Mouse (Mus musculus): ENCODE measurements at regions not wholly inside any gene's neighbourhood (a gene's known extent, or its start where the extent isn't known, plus 50 kb on each side); places are given as distances from the start of the nearest gene placed in this dataset.

DNA sequence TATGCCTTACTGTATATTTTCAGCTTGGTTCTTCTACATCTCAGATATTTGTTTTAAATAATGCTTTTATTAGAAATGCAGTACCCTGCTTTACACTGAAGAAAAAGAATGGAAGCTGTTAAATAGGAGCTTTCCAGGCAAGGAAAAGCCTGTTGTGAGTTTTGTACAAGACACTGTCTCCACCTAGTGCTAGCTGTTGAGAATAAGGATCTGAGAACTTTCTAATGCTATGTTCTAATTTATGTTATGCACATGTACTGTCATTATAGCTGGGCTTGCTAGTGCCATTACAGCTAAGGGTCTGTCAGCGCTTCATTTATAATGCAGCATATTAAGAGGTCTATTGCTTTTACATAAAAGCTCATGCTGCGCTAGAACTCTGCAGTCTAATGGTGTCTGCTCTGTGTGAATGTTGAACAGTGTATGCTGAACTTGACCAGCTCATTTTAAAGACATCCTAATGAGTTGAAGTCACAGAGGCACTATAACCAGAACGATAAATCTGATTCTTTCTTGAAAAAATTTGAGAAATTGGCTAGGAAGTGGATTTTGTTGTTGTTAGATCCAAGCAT is 315.4 kb upstream of the Dnajc24 start:
- Histone ChIP-seq H3K4me2 (no peak overlapping the region), H3K9ac (no peak overlapping the region), H3K36me3 (no peaks in the 10 kb centered on the region), H3K4me1 (replicated peaks) (no peaks in the 10 kb centered on the region), H3K27me3 (no peaks in the 10 kb centered on the region), H3K27ac (replicated peaks) (no peak overlapping the region), H3K4me3 (no peak overlapping the region), H3K9me3 (no peaks in the 10 kb centered on the region)
- no peak for ATAC-seq (ENCODE audit: low read depth)
- 75% methylated on average over 3 of the region's 3 CpGs for WGBS

DNA sequence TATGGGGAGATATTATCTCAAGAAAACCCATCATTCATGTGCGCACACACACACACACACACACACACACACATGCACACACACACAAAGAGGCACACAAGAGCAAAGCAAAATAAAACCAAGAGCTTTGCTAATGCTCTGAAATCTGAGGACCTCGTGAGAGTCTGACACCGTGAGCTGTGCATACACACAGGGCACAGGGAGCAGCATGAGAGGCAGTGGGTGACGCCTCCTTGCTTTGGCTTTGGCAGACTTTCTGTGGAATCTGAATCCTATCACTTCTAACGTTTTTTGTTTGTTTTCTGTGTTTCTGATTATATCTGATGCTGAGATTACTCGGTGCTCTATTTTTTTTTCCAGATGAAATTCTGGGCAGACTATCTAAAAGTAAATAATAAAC is 343.4 kb upstream of the Dnajc24 start:
- no peak overlapping the region for H3K27ac ChIP-seq (replicated peaks)
- ATAC-seq (ENCODE audit: low read depth): no peak
- 83% methylated on average over 6 of the region's 6 CpGs for WGBS

GRCm38 (mm10) chr2:106347249-106347648 is 343.9 kb upstream of the Dnajc24 start:
- H3K27me3 ChIP-seq: no peaks in the 10 kb centered on the region
- H3K9ac ChIP-seq: no peak overlapping the region
- H3K9me3 ChIP-seq: no peaks in the 10 kb centered on the region
- H3K36me3 ChIP-seq: no peaks in the 10 kb centered on the region
- H3K4me1 ChIP-seq (replicated peaks): no peaks in the 10 kb centered on the region
- H3K4me2 ChIP-seq: no peak overlapping the region
- no peak for ATAC-seq (ENCODE audit: low read depth)
- WGBS: 83% methylated on average over 7 of the region's 7 CpGs
- no peak overlapping the region for H3K27ac ChIP-seq (replicated peaks)
- H3K4me3 ChIP-seq: no peak overlapping the region

More for the DNA sequence above, 343.4 kb upstream of the Dnajc24 start:
- H3K4me3 ChIP-seq: no peak overlapping the region
- no peak overlapping the region for H3K9ac ChIP-seq
- no peaks in the 10 kb centered on the region for H3K27me3 ChIP-seq
- H3K4me1 ChIP-seq (replicated peaks): no peaks in the 10 kb centered on the region
- no peaks in the 10 kb centered on the region for H3K9me3 ChIP-seq
- H3K4me2 ChIP-seq: no peak overlapping the region
- no peaks in the 10 kb centered on the region for H3K36me3 ChIP-seq

DNA sequence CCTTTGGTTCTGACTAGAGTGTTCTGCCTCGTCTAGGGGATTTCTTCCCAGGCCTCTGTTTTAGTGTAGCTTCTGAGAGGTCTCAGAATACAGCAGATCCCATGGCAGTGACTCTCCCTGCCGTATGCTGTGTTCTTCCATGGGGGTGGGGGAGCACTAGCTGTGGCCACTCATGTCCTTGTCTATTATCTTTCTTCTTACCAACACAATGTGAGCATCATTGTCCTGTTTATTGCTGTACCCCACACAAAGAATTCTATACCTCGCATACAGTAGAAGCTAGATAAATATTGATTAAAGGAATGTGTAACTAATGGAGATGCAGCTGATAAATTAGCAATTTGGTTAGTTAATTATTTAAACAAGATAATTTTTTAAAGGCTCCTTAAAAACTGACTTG is 337.5 kb upstream of the Mpped2 start:
- ATAC-seq (ENCODE audit: low read depth): peak; percentile 24; the same call in 1 of the 2 replicates
- no peak overlapping the region for H3K9ac ChIP-seq
- 76% methylated on average over 3 of the region's 3 CpGs for WGBS

GRCm38 (mm10) chr2:106355984-106356547 is 337.0 kb upstream of the Mpped2 start:
- ATAC-seq (ENCODE audit: low read depth): peak; percentile 97
- 42% methylated on average over 5 of the region's 5 CpGs for WGBS
- H3K4me1 ChIP-seq (replicated peaks): peaks cover 5% of the 10 kb centered on the region
- H3K27ac ChIP-seq (replicated peaks): no peak overlapping the region
- H3K36me3 ChIP-seq: no peaks in the 10 kb centered on the region
- no peak overlapping the region for H3K4me2 ChIP-seq
- H3K9ac ChIP-seq: no peak overlapping the region
- H3K4me3 ChIP-seq: no peak overlapping the region
- no peaks in the 10 kb centered on the region for H3K9me3 ChIP-seq
- no peaks in the 10 kb centered on the region for H3K27me3 ChIP-seq

More for the DNA sequence above, 337.5 kb upstream of the Mpped2 start:
- H3K27ac ChIP-seq (replicated peaks): no peak overlapping the region
- no peaks in the 10 kb centered on the region for H3K9me3 ChIP-seq
- H3K27me3 ChIP-seq: no peaks in the 10 kb centered on the region
- H3K4me2 ChIP-seq: no peak overlapping the region
- H3K4me3 ChIP-seq: no peak overlapping the region
- H3K36me3 ChIP-seq: no peaks in the 10 kb centered on the region
- peaks cover 5% of the 10 kb centered on the region for H3K4me1 ChIP-seq (replicated peaks)

DNA sequence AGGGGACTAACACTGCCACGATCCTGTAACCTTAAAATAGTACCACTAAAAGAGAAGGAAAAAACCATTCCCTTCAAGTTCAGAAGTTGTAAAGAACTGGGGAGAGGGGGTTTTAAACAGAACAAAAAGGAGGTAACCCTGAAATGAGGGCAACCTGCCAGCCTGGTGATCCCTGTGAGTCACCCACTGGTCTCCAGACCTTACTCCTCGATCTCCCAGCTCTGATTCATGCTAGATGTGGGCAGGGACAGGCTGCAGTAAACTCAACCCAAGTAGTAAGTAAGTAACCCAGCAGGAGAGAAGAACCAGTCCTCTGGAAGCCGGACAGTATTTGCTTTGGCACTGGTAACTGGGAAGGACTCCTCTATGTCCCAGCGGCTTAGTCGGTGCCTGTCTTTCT is 324.4 kb upstream of the Mpped2 start:
- WGBS: 84% methylated on average over 5 of the region's 5 CpGs
- H3K9me3 ChIP-seq: no peaks in the 10 kb centered on the region
- H3K27ac ChIP-seq (replicated peaks): no peak overlapping the region
- H3K36me3 ChIP-seq: no peaks in the 10 kb centered on the region
- no peaks in the 10 kb centered on the region for H3K27me3 ChIP-seq
- H3K4me3 ChIP-seq: no peak overlapping the region
- no peaks in the 10 kb centered on the region for H3K4me1 ChIP-seq (replicated peaks)
- no peak overlapping the region for H3K9ac ChIP-seq
- no peak overlapping the region for H3K4me2 ChIP-seq
- ATAC-seq (ENCODE audit: low read depth): no peak

- no peak overlapping the region for H3K9ac ChIP-seq
- no peak overlapping the region for H3K27ac ChIP-seq (replicated peaks)
- no peak overlapping the region for H3K4me3 ChIP-seq
- no peak for ATAC-seq (ENCODE audit: low read depth)
- H3K36me3 ChIP-seq: no peaks in the 10 kb centered on the region
- H3K4me2 ChIP-seq: no peak overlapping the region
- 78% methylated on average over 14 of the region's 14 CpGs for WGBS
- no peaks in the 10 kb centered on the region for H3K27me3 ChIP-seq
- H3K4me1 ChIP-seq (replicated peaks): no peaks in the 10 kb centered on the region
- H3K9me3 ChIP-seq: no peaks in the 10 kb centered on the region
Measured at GRCm38 (mm10) chr2:106383415-106384285, 309.4 kb upstream of the Mpped2 start.

DNA sequence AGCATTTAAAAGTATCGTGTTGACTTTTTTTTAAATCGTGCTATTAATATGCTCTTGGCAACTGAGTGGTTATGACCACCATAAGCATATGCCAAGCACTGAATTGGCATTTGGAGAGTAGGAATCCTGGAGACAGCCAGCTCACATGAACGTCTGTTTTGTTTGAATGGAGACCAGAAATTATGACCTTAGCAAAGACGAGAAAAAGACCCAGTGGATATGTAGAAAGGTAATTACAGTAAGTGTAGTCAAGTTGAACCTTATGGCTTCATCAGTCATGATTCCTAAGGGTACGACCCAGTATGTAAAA is 308.8 kb upstream of the Mpped2 start:
- no peaks in the 10 kb centered on the region for H3K4me1 ChIP-seq (replicated peaks)

GRCm38 (mm10) chr2:106384842-106385241 is 308.2 kb upstream of the Mpped2 start:
- Histone ChIP-seq H3K9me3 (no peaks in the 10 kb centered on the region), H3K4me1 (replicated peaks) (no peaks in the 10 kb centered on the region), H3K27me3 (no peaks in the 10 kb centered on the region), H3K4me2 (no peak overlapping the region), H3K36me3 (no peaks in the 10 kb centered on the region), H3K9ac (no peak overlapping the region), H3K27ac (replicated peaks) (no peak overlapping the region), H3K4me3 (no peak overlapping the region)
- ATAC-seq (ENCODE audit: low read depth): no peak
- 76% methylated on average over 3 of the region's 3 CpGs for WGBS

More for the DNA sequence above, 308.8 kb upstream of the Mpped2 start:
- no peaks in the 10 kb centered on the region for H3K36me3 ChIP-seq
- no peaks in the 10 kb centered on the region for H3K27me3 ChIP-seq
- 72% methylated on average over 5 of the region's 5 CpGs for WGBS
- no peak overlapping the region for H3K4me3 ChIP-seq
- no peak overlapping the region for H3K4me2 ChIP-seq
- H3K9me3 ChIP-seq: no peaks in the 10 kb centered on the region
- no peak overlapping the region for H3K27ac ChIP-seq (replicated peaks)
- no peak overlapping the region for H3K9ac ChIP-seq
- no peak for ATAC-seq (ENCODE audit: low read depth)

DNA sequence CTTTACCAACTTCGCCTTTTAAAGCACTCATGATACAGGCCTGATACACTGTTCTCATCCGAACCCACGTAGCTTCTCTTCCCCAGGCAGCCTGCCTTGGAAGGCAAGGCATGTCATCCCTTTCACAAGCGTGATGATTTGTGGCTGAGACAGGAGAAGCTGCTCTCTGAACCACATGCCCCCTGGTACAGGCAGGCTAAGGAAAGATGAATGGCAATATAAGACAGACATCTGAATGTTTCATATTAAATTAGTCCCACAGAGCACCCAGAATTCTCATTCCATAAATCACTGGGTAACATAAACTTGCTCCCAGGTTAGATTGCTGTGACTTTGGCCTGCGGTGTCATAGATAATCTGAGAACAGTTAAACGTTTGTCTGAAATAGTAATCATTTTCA is 280.9 kb upstream of the Mpped2 start:
- 49% methylated on average over 6 of the region's 6 CpGs for WGBS
- no peaks in the 10 kb centered on the region for H3K36me3 ChIP-seq
- ATAC-seq (ENCODE audit: low read depth): no peak
- no peak overlapping the region for H3K4me3 ChIP-seq
- no peaks in the 10 kb centered on the region for H3K27me3 ChIP-seq
- H3K27ac ChIP-seq (replicated peaks): no peak overlapping the region
- no peaks in the 10 kb centered on the region for H3K9me3 ChIP-seq
- no peak overlapping the region for H3K9ac ChIP-seq
- H3K4me1 ChIP-seq (replicated peaks): peaks cover 7% of the 10 kb centered on the region
- H3K4me2 ChIP-seq: no peak overlapping the region

DNA sequence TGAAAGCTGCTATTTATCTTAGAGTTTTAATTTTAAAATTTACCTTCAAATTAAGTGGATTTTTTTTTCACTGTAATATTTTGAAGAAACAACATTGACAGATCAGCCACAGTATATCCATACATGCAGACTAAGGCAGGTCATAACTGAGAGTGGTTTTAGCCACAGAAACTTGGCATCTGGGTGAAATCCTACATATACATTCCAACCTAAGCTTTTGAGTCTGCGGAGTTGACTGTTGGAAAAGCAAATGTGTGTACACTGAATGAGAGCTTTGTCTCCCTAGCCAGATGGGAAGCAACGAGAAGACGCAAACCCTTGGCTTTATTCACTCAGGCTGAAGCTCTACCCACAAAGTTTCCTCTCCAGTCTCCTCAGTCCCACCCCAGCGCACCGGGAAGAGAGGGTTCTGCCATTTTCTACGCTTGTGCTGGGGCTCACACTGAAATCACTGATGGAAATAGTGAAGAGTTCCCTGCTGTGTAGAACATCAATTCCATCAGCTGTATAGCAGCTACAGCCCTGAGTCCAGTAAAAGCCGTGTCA is 277.5 kb upstream of the Mpped2 start:
- no peak overlapping the region for H3K4me3 ChIP-seq
- WGBS: 36% methylated on average over 7 of the region's 7 CpGs
- H3K27ac ChIP-seq (replicated peaks): no peak overlapping the region
- H3K4me1 ChIP-seq (replicated peaks): peaks cover 7% of the 10 kb centered on the region
- no peaks in the 10 kb centered on the region for H3K9me3 ChIP-seq
- ATAC-seq (ENCODE audit: low read depth): no peak
- no peak overlapping the region for H3K4me2 ChIP-seq
- H3K27me3 ChIP-seq: no peaks in the 10 kb centered on the region
- H3K9ac ChIP-seq: no peak overlapping the region
- no peaks in the 10 kb centered on the region for H3K36me3 ChIP-seq

GRCm38 (mm10) chr2:106418181-106418580 is 274.9 kb upstream of the Mpped2 start:
- 48% methylated on average over 2 of the region's 2 CpGs for WGBS

More at GRCm38 (mm10) chr2:106418181-106418580, 274.9 kb upstream of the Mpped2 start:
- no peak overlapping the region for H3K4me2 ChIP-seq
- no peak overlapping the region for H3K4me3 ChIP-seq
- H3K36me3 ChIP-seq: no peaks in the 10 kb centered on the region
- H3K9me3 ChIP-seq: no peaks in the 10 kb centered on the region
- no peak overlapping the region for H3K9ac ChIP-seq
- no peaks in the 10 kb centered on the region for H3K27me3 ChIP-seq
- no peak for ATAC-seq (ENCODE audit: low read depth)
- H3K4me1 ChIP-seq (replicated peaks): no peaks in the 10 kb centered on the region
- no peak overlapping the region for H3K27ac ChIP-seq (replicated peaks)
